Mouse (Mus musculus): ENCODE results near the gene Lamtor4. TPM values are rescaled to one million over a fixed set of nuclear protein-coding genes. Genes with fewer than 3 reads are reported as not detected.

The Lamtor4 gene
- total RNA-seq, 2 experiments from 2014 or later, result 59.2 to 63.4 TPM

DNA sequence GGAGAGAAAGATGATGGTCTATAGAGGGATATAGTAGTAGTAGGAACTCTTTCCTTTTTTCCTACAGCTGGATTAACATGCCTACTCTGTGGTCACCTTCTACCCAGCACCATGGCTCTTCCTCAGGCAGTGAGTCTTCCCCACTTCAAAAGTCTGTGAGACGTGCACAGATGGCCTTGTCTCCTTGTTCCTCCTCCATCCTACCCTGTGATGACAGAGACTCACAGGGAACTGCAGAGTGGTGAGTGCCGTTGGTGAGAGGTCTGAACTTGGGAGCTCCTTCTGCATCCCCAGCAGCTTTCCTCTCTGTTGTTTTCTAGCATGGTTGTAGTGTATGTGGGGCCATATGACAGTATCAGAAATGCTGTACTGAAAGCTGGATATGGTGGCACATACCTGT lies 26.5 kb downstream of the Lamtor4 start:
- no peak for DNase-seq
- intact Hi-C loops (cut with DNase I), result no loop called here

DNA sequence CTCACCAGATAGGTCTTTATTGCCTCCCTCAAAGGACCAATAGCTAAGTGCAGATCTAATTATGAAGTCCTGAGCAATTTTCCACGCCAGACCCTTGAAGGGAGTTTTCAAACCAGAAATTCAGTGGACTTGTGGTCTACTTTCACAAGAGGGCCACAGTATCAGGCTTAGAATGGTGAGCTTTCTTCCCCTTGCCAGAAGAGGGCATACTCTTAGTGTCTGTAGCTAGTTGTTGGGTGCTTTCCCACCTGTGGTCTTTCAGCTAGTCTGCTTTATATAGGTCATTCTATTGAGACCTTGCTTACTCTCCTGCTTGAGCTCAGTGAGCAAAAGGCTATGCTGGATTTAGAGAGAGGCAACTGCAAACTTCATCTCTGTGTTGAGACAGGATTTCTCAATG lies 28.3 kb downstream of the Lamtor4 start:
- DNase-seq, result no peak
- intact Hi-C loops (cut with DNase I), result no loop called here

DNA sequence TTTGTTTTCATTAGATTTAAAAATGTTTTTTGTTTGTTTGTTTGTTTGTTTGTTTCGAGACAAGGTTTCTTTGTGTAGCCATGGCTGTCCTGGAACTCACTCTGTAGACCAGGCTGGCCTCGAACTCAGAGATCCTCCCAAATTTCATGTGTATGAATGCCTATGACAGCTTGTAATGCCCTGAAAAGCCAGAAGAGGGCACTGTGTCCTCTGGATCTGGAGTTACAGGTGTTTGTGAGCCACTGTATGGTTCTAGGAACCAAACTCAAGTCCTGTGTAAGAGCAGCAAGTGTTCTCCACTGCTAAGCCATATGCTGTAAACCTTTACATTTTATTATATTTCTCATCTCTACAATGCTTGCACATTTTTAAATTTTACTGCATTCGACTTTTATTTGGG lies 32.6 kb downstream of the Lamtor4 start:
- no peak for DNase-seq
- intact Hi-C loops (cut with DNase I), result no loop called here

DNA sequence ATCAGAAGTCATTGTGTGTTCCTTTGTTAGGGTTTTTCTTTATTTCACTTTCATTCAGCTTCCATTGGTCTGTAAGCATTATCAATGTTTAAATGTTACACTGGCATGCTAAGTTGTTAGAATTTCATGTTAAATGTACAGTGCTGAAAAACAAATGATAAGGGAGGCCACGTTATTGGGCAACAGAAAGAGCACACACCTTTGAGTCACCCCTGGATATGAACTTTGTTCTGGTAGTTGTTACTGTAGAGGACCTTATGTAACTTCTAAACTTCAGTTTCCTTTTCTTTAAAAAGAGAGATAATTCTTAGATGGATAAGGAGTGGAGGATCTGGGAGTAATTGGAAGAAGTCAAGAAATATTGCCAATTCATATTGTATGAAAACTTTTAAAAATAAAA lies 36.4 kb downstream of the Lamtor4 start:
- no peak for DNase-seq
- intact Hi-C loops (cut with DNase I), result no loop called here

DNA sequence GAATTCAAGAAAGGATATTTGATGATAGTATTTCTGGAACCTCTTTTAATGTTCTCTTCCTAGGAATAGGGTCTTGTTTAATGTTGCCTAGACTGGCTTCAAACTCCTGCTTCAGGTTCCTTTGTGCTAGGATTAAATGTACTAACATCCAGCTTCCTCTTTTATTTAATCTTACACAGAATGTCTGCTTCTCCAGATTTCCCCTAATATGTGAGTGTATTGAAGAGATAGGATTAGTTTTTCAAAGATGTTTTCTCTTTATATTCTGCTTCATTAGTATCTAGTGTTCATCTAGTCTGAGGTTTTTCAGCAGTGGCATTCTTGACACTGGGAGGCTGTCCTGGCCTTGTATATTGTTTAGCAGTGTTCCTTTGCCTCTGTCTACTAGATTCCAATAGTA lies 38.9 kb downstream of the Lamtor4 start:
- DNase-seq, result no peak
- intact Hi-C loops (cut with DNase I), result no loop called here

DNA sequence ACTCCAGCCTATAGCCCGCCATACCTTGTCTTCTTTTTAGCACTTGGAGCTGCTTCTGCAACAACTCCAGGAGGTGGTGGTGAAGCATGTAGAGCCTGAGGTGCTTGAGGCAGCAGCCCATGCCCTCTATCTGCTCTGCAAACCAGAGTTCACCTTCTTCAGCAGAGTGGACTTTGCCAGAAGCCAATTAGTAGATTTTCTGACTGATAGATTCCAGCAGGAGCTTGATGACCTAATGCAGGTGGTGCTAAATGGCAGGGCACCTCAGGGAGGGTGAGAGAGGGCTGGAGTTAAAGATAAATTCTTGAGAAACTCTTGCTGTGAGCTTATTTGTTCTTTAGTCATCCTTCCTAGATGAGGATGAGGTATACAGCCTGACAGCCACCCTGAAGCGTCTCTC lies 44.3 kb downstream of the Lamtor4 start:
- intact Hi-C loops (cut with DNase I), result no loop called here
- DNase-seq, result no peak

Other genes starting within 250 kb of the Lamtor4 start
- gene Smok3a, start 234.2 kb upstream of the Lamtor4 start, total RNA-seq (2021), result not detected
- gene Smok3b, start 234.1 kb upstream of the Lamtor4 start, total RNA-seq (2021), result not detected
- not detected for gene Smok3c, start 202.3 kb upstream of the Lamtor4 start, total RNA-seq (2021)
- gene Zkscan1, start 170.4 kb upstream of the Lamtor4 start, total RNA-seq (2021), result 10 to 100 TPM; 17.8 to 18.0 TPM
- 10 to 100 TPM; 13.7 to 14.2 TPM for gene Zscan21, start 138.6 kb upstream of the Lamtor4 start, total RNA-seq (2021)
- gene Zfp113, start 99.7 kb upstream of the Lamtor4 start, total RNA-seq (2021), result 10 to 100 TPM in 1 of 2 experiments, 1 to 10 TPM in 1; 8.0 to 10.9 TPM
- 100 to 1,000 TPM; 124 TPM for gene Cops6, start 94.4 kb upstream of the Lamtor4 start, total RNA-seq (2021)
- gene Ap4m1, start 83.5 kb upstream of the Lamtor4 start, total RNA-seq (2021), result 10 to 100 TPM in 1 of 2 experiments, 1 to 10 TPM in 1; 9.2 to 10.9 TPM
- gene Mcm7, start 83.1 kb upstream of the Lamtor4 start, total RNA-seq (2021), result 10 to 100 TPM; 13.0 to 19.2 TPM
- 10 to 100 TPM; 25.3 to 28.4 TPM for gene Taf6, start 68.0 kb upstream of the Lamtor4 start, total RNA-seq (2021)
- gene Cnpy4, start 68.0 kb upstream of the Lamtor4 start, total RNA-seq (2021), result 1 to 10 TPM; 6.8 to 7.1 TPM
- 1 to 10 TPM; 2.7 to 3.2 TPM for gene Mblac1, start 61.2 kb upstream of the Lamtor4 start, total RNA-seq (2021)
- gene Nxpe5, start 29.6 kb upstream of the Lamtor4 start, total RNA-seq (2021), result under 1 TPM; 0.71 to 0.98 TPM
- 1 to 10 TPM; 4.1 to 5.2 TPM for gene BC037034, start 8.6 kb downstream of the Lamtor4 start, total RNA-seq (2021)
- gene Gal3st4, start 17.4 kb downstream of the Lamtor4 start, total RNA-seq (2021), result under 1 TPM; 0.38 to 0.41 TPM
- under 1 TPM in 1 of 2 experiments, not detected in 1; 0.05 TPM for gene Gm43720, start 24.5 kb downstream of the Lamtor4 start, total RNA-seq (2021)
- gene Gpc2, start 24.5 kb downstream of the Lamtor4 start, total RNA-seq (2021), result under 1 TPM; 0.26 to 0.51 TPM
- gene Stag3, start 24.8 kb downstream of the Lamtor4 start, total RNA-seq (2021), result under 1 TPM; 0.14 to 0.34 TPM
- under 1 TPM in 1 of 2 experiments, not detected in 1; 0.27 TPM for gene Pvrig, start 86.5 kb downstream of the Lamtor4 start, total RNA-seq (2021)
- 1 to 10 TPM; 7.5 TPM for gene Zfp157, start 186.0 kb downstream of the Lamtor4 start, total RNA-seq (2021)

Data from heart, postnatal 14 days (tissue).